Mouse (Mus musculus): Measurements from ENCODE around the gene Bad.
A peak's percentile ranks its signal among the peaks of the same experiment; 100 is the strongest.

Bad gene

GRCm38 (mm10) chr19:6914540-6914939 is 27.1 kb upstream of the Bad start:
- DNase-seq (ENCODE audit: low spot score in 2 of 2), result no peak

- no peak for DNase-seq (ENCODE audit: low spot score in 2 of 2)
These were observed 26.4 kb upstream of the Bad start for GRCm38 (mm10) chr19:6915276-6915675.

- no peak for DNase-seq (ENCODE audit: low spot score in 2 of 2)
These were observed 25.2 kb upstream of the Bad start for GRCm38 (mm10) chr19:6916496-6916895.

GRCm38 (mm10) chr19:6918321-6918720 is 23.3 kb upstream of the Bad start:
- no peak for DNase-seq (ENCODE audit: low spot score in 2 of 2)

GRCm38 (mm10) chr19:6919431-6919830 is 22.2 kb upstream of the Bad start:
- DNase-seq (ENCODE audit: low spot score in 2 of 2), result no peak

- DNase-seq (ENCODE audit: low spot score in 2 of 2), result no peak
These were observed 21.6 kb upstream of the Bad start for GRCm38 (mm10) chr19:6919876-6920740.

GRCm38 (mm10) chr19:6920741-6921636 is 20.7 kb upstream of the Bad start:
- DNase-seq (ENCODE audit: low spot score in 2 of 2), result no peak

- DNase-seq (ENCODE audit: low spot score in 2 of 2), result peak; percentile 97 to 98
These were observed 19.8 kb upstream of the Bad start, which contains the start of gene Esrra for GRCm38 (mm10) chr19:6921647-6922567. TSS of gene Esrra (minus strand) at chr19:6921813.

- no peak for DNase-seq (ENCODE audit: low spot score in 2 of 2)
These were observed 18.5 kb upstream of the Bad start for GRCm38 (mm10) chr19:6922901-6923735.

- DNase-seq (ENCODE audit: low spot score in 2 of 2), result peak; percentile 81 to 84
These were observed 17.0 kb upstream of the Bad start for GRCm38 (mm10) chr19:6924461-6925306.

- DNase-seq (ENCODE audit: low spot score in 2 of 2), result no peak
These were observed 16.4 kb upstream of the Bad start, which contains the start of gene Catsperz for GRCm38 (mm10) chr19:6925307-6925573. TSS of gene Catsperz (minus strand) at chr19:6925380.

- DNase-seq (ENCODE audit: low spot score in 2 of 2), result no peak
These were observed 15.9 kb upstream of the Bad start for GRCm38 (mm10) chr19:6925611-6926329.

- no peak for DNase-seq (ENCODE audit: low spot score in 2 of 2)
These were observed 15.0 kb upstream of the Bad start for GRCm38 (mm10) chr19:6926559-6927255.

- DNase-seq (ENCODE audit: low spot score in 2 of 2), result no peak
These were observed 13.6 kb upstream of the Bad start for GRCm38 (mm10) chr19:6928080-6928479.

- no peak for DNase-seq (ENCODE audit: low spot score in 2 of 2)
These were observed 10.7 kb upstream of the Bad start for GRCm38 (mm10) chr19:6931002-6931401.

GRCm38 (mm10) chr19:6932018-6932417 is 9.6 kb upstream of the Bad start:
- no peak for DNase-seq (ENCODE audit: low spot score in 2 of 2)

GRCm38 (mm10) chr19:6933102-6933435 is 8.6 kb upstream of the Bad start:
- DNase-seq (ENCODE audit: low spot score in 2 of 2), result no peak

- no peak for DNase-seq (ENCODE audit: low spot score in 2 of 2)
These were observed 8.0 kb upstream of the Bad start for GRCm38 (mm10) chr19:6933436-6934194.

Data from cerebellum, postnatal 4 days (tissue).